Mouse (Mus musculus) liver, embryonic 15.5 days (tissue): Measurements from ENCODE around the gene Crocc. TPM values are rescaled to one million over a fixed set of nuclear protein-coding genes. Genes with fewer than 3 reads are reported as not detected.
A peak's percentile ranks its signal among the peaks of the same experiment; 100 is the strongest.

ENCODE experiments used
- ATAC-seq: fragments of 200-750 bp; cut with Nextera tagmentation; 2 replicates; pipeline ENCODE4 v1.8.0; 2017; ENCODE audit warnings: moderate number of reproducible peaks, mild to moderate bottlenecking, moderate library complexity; ENCODE audit not compliant: insufficient read depth
- H3K27ac ChIP-seq: fragments of 300-500 bp; sonication (generic); replicated peaks from 2 replicates; pipeline ENCODE4 v1.5.1; 2015; ENCODE audit warnings: mild to moderate bottlenecking, inconsistent platforms
- H3K27me3 ChIP-seq: fragments of 300-500 bp; sonication (generic); 2 replicates; pipeline ENCODE4 v1.6.1; 2015; ENCODE audit warnings: mild to moderate bottlenecking, inconsistent platforms
- H3K36me3 ChIP-seq: fragments of 300-500 bp; sonication (generic); replicated peaks from 2 replicates; pipeline ENCODE4 v1.6.1; 2015; ENCODE audit warnings: moderate library complexity, mild to moderate bottlenecking, inconsistent platforms
- H3K4me1 ChIP-seq: fragments of 300-500 bp; sonication (generic); replicated peaks from 2 replicates; pipeline ENCODE4 v1.6.1; 2015; ENCODE audit warnings: inconsistent platforms
- H3K4me2 ChIP-seq: fragments of 300-500 bp; sonication (generic); 2 replicates; pipeline ENCODE4 v1.6.1; 2015; ENCODE audit warnings: moderate library complexity, mild to moderate bottlenecking, inconsistent platforms
- H3K4me3 ChIP-seq: fragments of 300-500 bp; sonication (generic); replicated peaks from 2 replicates; pipeline ENCODE4 v1.5.1; 2015; ENCODE audit warnings: mild to moderate bottlenecking, inconsistent platforms
- H3K9ac ChIP-seq: fragments of 300-500 bp; sonication (generic); 2 replicates; pipeline ENCODE4 v1.6.1; 2015; ENCODE audit warnings: moderate library complexity, mild to moderate bottlenecking, inconsistent platforms
- H3K9me3 ChIP-seq: fragments of 300-500 bp; sonication (generic); replicated peaks from 2 replicates; pipeline ENCODE4 v1.6.1; 2016; ENCODE audit warnings: inconsistent platforms
- whole genome bisulfite sequencing: fragments of 180-500 bp; shearing (Covaris S2); methylation state at CpG from one replicate; pipeline ENCODE4 v1.1.7; 2015; ENCODE audit warnings: mixed read lengths; ENCODE audit not compliant: insufficient replicate concordance; 5-methylcytosine and 5-hydroxymethylcytosine counted together
- polyA plus RNA-seq: library from polyadenylated mRNA; unstranded; fragments of >200 nt; fragmentation: Nextera tagmentation; extraction: Ambion mirVana; gene quantifications from 2 replicates; pipeline ENCODE4 v1.2.1, GENCODE M21; 2015

The Crocc gene
- polyA plus RNA-seq: 0.77 and 0.88 TPM in 2 replicates

GRCm38 (mm10) chr4:141060426-141061301 lies at the start of gene Crocc:
TSS of gene Crocc (minus strand) at chr4:141060550.
- Histone ChIP-seq H3K4me3 (peak within 1 kb of the TSS; percentile 61), H3K9ac (peak within 1 kb of the TSS; percentile 73), H3K27ac (peak within 1 kb of the TSS; percentile 83), H3K4me1 (peaks cover 29% of the 10 kb centered on the region), H3K4me2 (peak within 1 kb of the TSS; percentile 97), H3K36me3 (peaks cover 10% of the 10 kb centered on the region), H3K9me3 (no peaks in the 10 kb centered on the region), H3K27me3 (no peaks in the 10 kb centered on the region)
- under 1% methylated on average over 77 of the region's 77 CpGs for WGBS
- ATAC-seq: peak; percentile 91

- H3K9me3 ChIP-seq: no peaks in the 10 kb centered on the region
- no peaks in the 10 kb centered on the region for H3K4me1 ChIP-seq
- H3K9ac ChIP-seq: no peak overlapping the region
- 51% methylated on average over 10 of the region's 10 CpGs for WGBS
- H3K27ac ChIP-seq: no peak overlapping the region
- H3K4me3 ChIP-seq: no peak overlapping the region
- H3K36me3 ChIP-seq: peaks cover 30% of the 10 kb centered on the region
- ATAC-seq: no peak
- no peaks in the 10 kb centered on the region for H3K27me3 ChIP-seq
- H3K4me2 ChIP-seq: no peak overlapping the region
Observed at GRCm38 (mm10) chr4:141108196-141108732, 47.9 kb upstream of the Crocc start.

- 74% methylated on average over 16 of the region's 16 CpGs for WGBS
- no peak overlapping the region for H3K9ac ChIP-seq
- H3K27me3 ChIP-seq: no peaks in the 10 kb centered on the region
- no peak overlapping the region for H3K4me3 ChIP-seq
- H3K9me3 ChIP-seq: no peaks in the 10 kb centered on the region
- peaks cover 15% of the 10 kb centered on the region for H3K36me3 ChIP-seq
- H3K4me2 ChIP-seq: no peak overlapping the region
- H3K27ac ChIP-seq: no peak overlapping the region
- H3K4me1 ChIP-seq: no peaks in the 10 kb centered on the region
- no peak for ATAC-seq
Observed at GRCm38 (mm10) chr4:141106526-141107183, 46.3 kb upstream of the Crocc start.

GRCm38 (mm10) chr4:141101855-141102254 lies 41.5 kb upstream of the Crocc start:
- no peaks in the 10 kb centered on the region for H3K9me3 ChIP-seq
- no peaks in the 10 kb centered on the region for H3K27me3 ChIP-seq
- WGBS: 48% methylated on average over 6 of the region's 6 CpGs
- no peak overlapping the region for H3K9ac ChIP-seq
- H3K36me3 ChIP-seq: no peaks in the 10 kb centered on the region
- peaks cover 21% of the 10 kb centered on the region for H3K4me1 ChIP-seq
- no peak overlapping the region for H3K27ac ChIP-seq
- ATAC-seq: no peak
- no peak overlapping the region for H3K4me3 ChIP-seq
- no peak overlapping the region for H3K4me2 ChIP-seq

- Histone ChIP-seq H3K36me3 (no peaks in the 10 kb centered on the region), H3K4me2 (no peak overlapping the region), H3K4me3 (no peak overlapping the region), H3K27ac (no peak overlapping the region), H3K9me3 (no peaks in the 10 kb centered on the region), H3K27me3 (no peaks in the 10 kb centered on the region), H3K4me1 (peaks cover 21% of the 10 kb centered on the region), H3K9ac (no peak overlapping the region)
- ATAC-seq: no peak
- WGBS: 84% methylated on average over 9 of the region's 9 CpGs
Observed at GRCm38 (mm10) chr4:141101291-141101690, 40.9 kb upstream of the Crocc start.

- H3K27ac ChIP-seq: no peak overlapping the region
- H3K9me3 ChIP-seq: no peaks in the 10 kb centered on the region
- H3K27me3 ChIP-seq: no peaks in the 10 kb centered on the region
- WGBS: 68% methylated on average over 5 of the region's 5 CpGs
- peaks cover 21% of the 10 kb centered on the region for H3K4me1 ChIP-seq
- H3K9ac ChIP-seq: no peak overlapping the region
- no peak overlapping the region for H3K4me3 ChIP-seq
- no peak for ATAC-seq
- H3K36me3 ChIP-seq: no peaks in the 10 kb centered on the region
- no peak overlapping the region for H3K4me2 ChIP-seq
Observed at GRCm38 (mm10) chr4:141099956-141100355, 39.6 kb upstream of the Crocc start.

GRCm38 (mm10) chr4:141098935-141099334 lies 38.6 kb upstream of the Crocc start:
- WGBS: 12% methylated on average over 4 of the region's 4 CpGs

GRCm38 (mm10) chr4:141096710-141097109 lies 36.4 kb upstream of the Crocc start:
- Histone ChIP-seq H3K9ac (no peak overlapping the region), H3K4me1 (peaks cover 21% of the 10 kb centered on the region), H3K4me2 (no peak overlapping the region), H3K27me3 (no peaks in the 10 kb centered on the region), H3K9me3 (no peaks in the 10 kb centered on the region), H3K36me3 (no peaks in the 10 kb centered on the region), H3K4me3 (no peak overlapping the region), H3K27ac (no peak overlapping the region)
- ATAC-seq: no peak
- 22% methylated on average over 9 of the region's 9 CpGs for WGBS

More at GRCm38 (mm10) chr4:141098935-141099334, 38.6 kb upstream of the Crocc start:
- peak; percentile 43; the same call in 1 of the 2 replicates for ATAC-seq
- no peaks in the 10 kb centered on the region for H3K9me3 ChIP-seq
- no peak overlapping the region for H3K4me3 ChIP-seq
- H3K27ac ChIP-seq: no peak overlapping the region
- no peak overlapping the region for H3K9ac ChIP-seq
- no peaks in the 10 kb centered on the region for H3K36me3 ChIP-seq
- H3K27me3 ChIP-seq: no peaks in the 10 kb centered on the region
- peaks cover 21% of the 10 kb centered on the region for H3K4me1 ChIP-seq
- no peak overlapping the region for H3K4me2 ChIP-seq

- Histone ChIP-seq H3K27me3 (no peaks in the 10 kb centered on the region), H3K4me2 (no peak overlapping the region), H3K4me1 (peaks cover 18% of the 10 kb centered on the region), H3K9me3 (no peaks in the 10 kb centered on the region), H3K4me3 (no peak overlapping the region), H3K27ac (no peak overlapping the region), H3K9ac (no peak overlapping the region), H3K36me3 (no peaks in the 10 kb centered on the region)
- 67% methylated on average over 10 of the region's 10 CpGs for WGBS
- no peak for ATAC-seq
Observed at GRCm38 (mm10) chr4:141095016-141095415, 34.7 kb upstream of the Crocc start.

- no peak overlapping the region for H3K9ac ChIP-seq
Observed at GRCm38 (mm10) chr4:141088714-141089113, 28.4 kb upstream of the Crocc start.

GRCm38 (mm10) chr4:141088033-141088432 lies 27.7 kb upstream of the Crocc start, which contains the start of gene Spata21:
TSS of gene Spata21 (plus strand) at chr4:141088333.
- Histone ChIP-seq H3K36me3 (no peaks in the 10 kb centered on the region), H3K4me3 (no peak within 1 kb of the TSS), H3K4me1 (peaks cover 14% of the 10 kb centered on the region), H3K27me3 (no peaks in the 10 kb centered on the region), H3K9ac (no peak within 1 kb of the TSS), H3K4me2 (no peak within 1 kb of the TSS), H3K27ac (no peak within 1 kb of the TSS), H3K9me3 (no peaks in the 10 kb centered on the region)
- WGBS: 68% methylated on average over 6 of the region's 6 CpGs
- ATAC-seq: no peak

More at GRCm38 (mm10) chr4:141088714-141089113, 28.4 kb upstream of the Crocc start:
- ATAC-seq: no peak
- no peaks in the 10 kb centered on the region for H3K9me3 ChIP-seq
- no peaks in the 10 kb centered on the region for H3K36me3 ChIP-seq
- no peak overlapping the region for H3K27ac ChIP-seq
- H3K27me3 ChIP-seq: no peaks in the 10 kb centered on the region
- WGBS: 59% methylated on average over 9 of the region's 9 CpGs
- no peak overlapping the region for H3K4me3 ChIP-seq
- peaks cover 14% of the 10 kb centered on the region for H3K4me1 ChIP-seq
- no peak overlapping the region for H3K4me2 ChIP-seq
